In genomic region chr2:125015007-125015406, GRCm38 (mm10) we compare ENCODE assay signal across 18 mouse cellular contexts. TPM values are rescaled to one million over a fixed set of nuclear protein-coding genes. Genes with fewer than 3 reads are reported as not detected.
DNase-seq lines count a peak whose midpoint lies in the region; ATAC-seq and TF ChIP-seq lines count a peak whose summit lies in the region.
"Had no signal": no experiment of that assay in that cellular context is flagged by ENCODE, and none has a peak within 500 bp of the region (broad histone marks: within the 10 kb centered on the region; RNA-seq: fewer than 3 reads in every experiment).

No protein-coding gene starts in this region.

- H3K27me3 ChIP-seq in liver, embryonic 11.5 days (replicated peaks; ENCODE audit: control insufficient read depth, insufficient read depth, low read length), result no peaks in the 10 kb centered on the region
- no peaks in the 10 kb centered on the region for H3K27me3 ChIP-seq in liver, postnatal 0 days (ENCODE audit: insufficient read depth, low read length)
- H3K27me3 ChIP-seq: heart, embryonic 12.5 days; lung, embryonic 15.5 days; neural tube, embryonic 15.5 days had no signal

- no peak for TF ChIP-seq CTCF in liver, postnatal 0 days (IDR thresholded peaks at IDR 0.05; ENCODE audit: low read depth)

- H3K9me3 ChIP-seq in liver, embryonic 11.5 days (ENCODE audit: control insufficient read depth, low read length), result no peaks in the 10 kb centered on the region
- H3K9me3 ChIP-seq in liver, postnatal 0 days (ENCODE audit: low read length), result no peaks in the 10 kb centered on the region
- H3K9me3 ChIP-seq: heart, embryonic 12.5 days; lung, embryonic 15.5 days; neural tube, embryonic 15.5 days had no signal

- no peak overlapping the region for H3K4me3 ChIP-seq in liver, embryonic 11.5 days (ENCODE audit: low read depth, low read length)
- no peak overlapping the region for H3K4me3 ChIP-seq in liver, postnatal 0 days (ENCODE audit: low read depth, low read length)
- H3K4me3 ChIP-seq: heart, embryonic 12.5 days; lung, embryonic 15.5 days; neural tube, embryonic 15.5 days had no signal

- no peak overlapping the region; the same call in 1 of the 2 replicates for H3K27ac ChIP-seq in liver, embryonic 11.5 days (ENCODE audit: low read depth, low read length)
- H3K27ac ChIP-seq in liver, postnatal 0 days (ENCODE audit: low read depth), result no peak overlapping the region
- H3K27ac ChIP-seq: lung, embryonic 15.5 days; neural tube, embryonic 15.5 days had no signal

- H3K9ac ChIP-seq in liver, embryonic 11.5 days (ENCODE audit: low read depth, low read length), result no peak overlapping the region
- no peak overlapping the region for H3K9ac ChIP-seq in liver, postnatal 0 days (replicated peaks)
- H3K9ac ChIP-seq: heart, embryonic 12.5 days; lung, embryonic 15.5 days; neural tube, embryonic 15.5 days had no signal

- no peak for DNase-seq in liver, embryonic 11.5 days (ENCODE audit: low spot score)
- no peak for DNase-seq in liver, postnatal 0 days
- peak; percentile 77 for DNase-seq in Muller cell, postnatal 12 days (ENCODE audit: inconsistent ontology term)
- peak; percentile 64 for DNase-seq in cerebellum, adult 8-10 months
- peak; percentile 44 for DNase-seq in fibroblast of lung, adult 2 months (ENCODE audit: low read depth)
- DNase-seq in testis, postnatal 10 days (ENCODE audit: low spot score), result no peak
- no peak for DNase-seq in MN1 (ENCODE audit: low spot score)
- DNase-seq: embryo, embryonic 11 days; gastrocnemius, postnatal 25 days; heart, postnatal 36 days; kidney, adult 11 months; kidney, postnatal 14 days; liver; retina, postnatal 1 day had no signal

- no peak for TF ChIP-seq EP300 in liver, postnatal 0 days (IDR thresholded peaks at IDR 0.05; ENCODE audit: low read depth)

- H3K4me2 ChIP-seq in liver, embryonic 11.5 days, result no peak overlapping the region
- no peak overlapping the region for H3K4me2 ChIP-seq in liver, postnatal 0 days (ENCODE audit: low read depth, low read length)
- H3K4me2 ChIP-seq: heart, embryonic 12.5 days; lung, embryonic 15.5 days; neural tube, embryonic 15.5 days had no signal

- no peaks in the 10 kb centered on the region for H3K36me3 ChIP-seq in liver, embryonic 11.5 days (ENCODE audit: control insufficient read depth, insufficient read depth, low read length)
- no peaks in the 10 kb centered on the region for H3K36me3 ChIP-seq in liver, postnatal 0 days (replicated peaks; ENCODE audit: insufficient read depth, low read length)
- H3K36me3 ChIP-seq: heart, embryonic 12.5 days; lung, embryonic 15.5 days; neural tube, embryonic 15.5 days had no signal

- 0 out of 2 replicates have a peak, but pooled peaks have one; percentile 29 for ATAC-seq in liver, embryonic 11.5 days (replicated peaks; ENCODE audit: low FRiP score)
- no peak for ATAC-seq in liver, postnatal 0 days
- ATAC-seq: hindbrain, embryonic 16.5 days had no signal

- no peaks in the 10 kb centered on the region for H3K4me1 ChIP-seq in liver, embryonic 11.5 days (replicated peaks; ENCODE audit: control insufficient read depth, insufficient read depth, low read length)
- H3K4me1 ChIP-seq in liver, postnatal 0 days (ENCODE audit: insufficient read depth), result no peaks in the 10 kb centered on the region
- H3K4me1 ChIP-seq: heart, embryonic 12.5 days; lung, embryonic 15.5 days; neural tube, embryonic 15.5 days had no signal

- 38% methylated on average over 1 of the region's 1 CpGs for WGBS in liver, embryonic 11.5 days
- WGBS in liver, postnatal 0 days (ENCODE audit: insufficient replicate concordance), result 31% methylated on average over 1 of the region's 1 CpGs

RNA-seq across cellular contexts. Expression of gene Slc24a5, which starts 52.9 kb away (rescaled TPM):
- 17.1 TPM in 2 replicates for polyA plus RNA-seq in liver, embryonic 11.5 days (2014; fragmentation: Nextera tagmentation; extraction: Ambion mirVana)
- polyA plus RNA-seq in liver, postnatal 0 days (2015; fragmentation: Nextera tagmentation; extraction: Ambion mirVana), result 6.5 and 8.5 TPM in 2 replicates

Comparison
In these comparisons a context has a peak if more than half of its experiments do, and no peak if none do; other contexts are left out.
1. DNase-seq: peak in Muller cell, postnatal 12 days (single experiment), cerebellum, adult 8-10 months (single experiment) and fibroblast of lung, adult 2 months (single experiment); none in liver, embryonic 11.5 days (single experiment), liver, postnatal 0 days (single experiment), testis, postnatal 10 days (single experiment) and MN1 (single experiment).